Mouse (Mus musculus) heart, embryonic 15.5 days (tissue): ENCODE data around the gene Fkbp1a. TPM values are rescaled to one million over a fixed set of nuclear protein-coding genes. Genes with fewer than 3 reads are reported as not detected.
A peak's percentile ranks its signal among the peaks of the same experiment; 100 is the strongest.

Experiments used
- ATAC-seq: fragments of 200-750 bp; cut with Nextera tagmentation; replicated peaks from 2 replicates; pipeline ENCODE4 v1.8.0; 2017; ENCODE audit warnings: low read depth, moderate TSS enrichment; ENCODE audit not compliant: insufficient number of reproducible peaks, insufficient read depth, low FRiP score
- H3K27ac ChIP-seq: fragments of 300-500 bp; sonication (generic); 2 replicates; pipeline ENCODE4 v1.5.1; 2015; ENCODE audit warnings: mild to moderate bottlenecking, inconsistent platforms
- H3K27me3 ChIP-seq: fragments of 300-500 bp; sonication (generic); 2 replicates; pipeline ENCODE4 v1.6.1; 2015; ENCODE audit warnings: inconsistent platforms
- H3K36me3 ChIP-seq: fragments of 300-500 bp; sonication (generic); 2 replicates; pipeline ENCODE4 v1.6.1; 2015; ENCODE audit warnings: mild to moderate bottlenecking, inconsistent platforms
- H3K4me1 ChIP-seq: fragments of 300-500 bp; sonication (generic); replicated peaks from 2 replicates; pipeline ENCODE4 v1.6.1; 2015; ENCODE audit warnings: inconsistent platforms
- H3K4me2 ChIP-seq: fragments of 300-500 bp; sonication (generic); 2 replicates; pipeline ENCODE4 v1.6.1; 2015; ENCODE audit warnings: inconsistent platforms, mild to moderate bottlenecking, moderate library complexity
- H3K4me3 ChIP-seq: fragments of 300-500 bp; sonication (generic); 2 replicates; pipeline ENCODE4 v1.5.1; 2015; ENCODE audit warnings: mild to moderate bottlenecking, inconsistent platforms
- H3K9ac ChIP-seq: fragments of 300-500 bp; sonication (generic); 2 replicates; pipeline ENCODE4 v1.6.1; 2015; ENCODE audit warnings: mild to moderate bottlenecking, inconsistent platforms
- H3K9me3 ChIP-seq: fragments of 300-500 bp; sonication (generic); replicated peaks from 2 replicates; pipeline ENCODE4 v1.6.1; 2016; ENCODE audit warnings: inconsistent platforms
- WGBS: fragments of 180-500 bp; shearing (Covaris S2); methylation state at CpG from one replicate; pipeline ENCODE4 v1.1.7; 2015; ENCODE audit warnings: mixed read lengths; 5-methylcytosine and 5-hydroxymethylcytosine counted together
- polyA plus RNA-seq: library from polyadenylated mRNA; unstranded; fragments of >200 nt; fragmentation: Nextera tagmentation; extraction: Ambion mirVana; gene quantifications from 2 replicates; pipeline ENCODE4 v1.2.1, GENCODE M21; 2015

Fkbp1a gene
- polyA plus RNA-seq, 1 experiment from 2014 or later: 630 TPM

GRCm38 (mm10) chr2:151528066-151528465 is 14.2 kb upstream of the Fkbp1a start:
- Histone ChIP-seq H3K27me3 (no peaks in the 10 kb centered on the region), H3K4me1 (peaks cover 10% of the 10 kb centered on the region), H3K4me3 (no peak overlapping the region), H3K9ac (no peak overlapping the region), H3K4me2 (no peak overlapping the region), H3K9me3 (no peaks in the 10 kb centered on the region), H3K27ac (no peak overlapping the region), H3K36me3 (no peaks in the 10 kb centered on the region)
- 92% methylated on average over 1 of the region's 1 CpGs for WGBS
- ATAC-seq: no peak

- Histone ChIP-seq H3K9ac (no peak overlapping the region), H3K36me3 (no peaks in the 10 kb centered on the region), H3K4me1 (peaks cover 10% of the 10 kb centered on the region), H3K27ac (no peak overlapping the region), H3K27me3 (no peaks in the 10 kb centered on the region), H3K4me3 (no peak overlapping the region), H3K9me3 (no peaks in the 10 kb centered on the region), H3K4me2 (no peak overlapping the region)
- no peak for ATAC-seq
These were observed 13.1 kb upstream of the Fkbp1a start for GRCm38 (mm10) chr2:151529169-151529568.

DNA sequence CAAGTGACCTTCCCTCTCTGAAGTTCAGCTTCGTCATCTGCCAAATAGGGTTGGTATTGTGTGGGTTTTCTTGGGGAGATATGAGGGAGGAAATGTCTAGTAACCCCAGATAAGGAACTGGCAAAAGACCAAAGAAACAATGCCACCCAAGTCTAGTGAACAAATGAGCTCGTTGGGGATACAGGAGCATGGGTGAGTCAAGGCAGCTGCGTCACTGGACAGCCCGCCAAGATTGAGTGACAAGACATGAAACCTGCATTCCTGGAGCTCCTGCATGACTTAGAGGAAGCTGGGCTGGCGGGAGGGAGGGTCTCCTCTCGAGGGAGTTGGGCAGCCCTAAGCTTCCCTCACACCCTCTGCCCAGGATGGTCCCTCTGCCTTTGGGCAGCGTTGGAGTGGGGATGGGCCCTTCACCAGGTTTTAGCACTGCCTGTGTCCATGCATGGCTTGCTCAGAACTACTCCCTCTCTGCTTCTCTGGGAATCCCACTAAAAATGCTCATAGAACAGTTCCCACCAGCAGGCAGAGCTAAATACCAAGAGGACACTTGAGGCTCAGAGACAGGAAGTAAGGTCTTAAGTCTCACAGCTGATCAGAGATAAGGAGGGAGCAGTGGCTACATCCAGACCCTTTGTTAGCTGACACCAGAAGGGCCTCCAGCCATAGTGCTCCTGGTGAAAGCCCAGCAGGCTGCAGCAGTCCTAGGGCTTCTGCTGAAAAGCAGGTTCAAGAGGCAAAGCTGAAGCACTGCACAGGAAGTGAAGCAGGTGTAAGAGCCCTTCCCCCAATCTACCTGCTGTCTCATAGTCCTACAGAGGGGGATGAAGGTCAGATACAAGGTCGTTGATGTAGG is 11.7 kb upstream of the Fkbp1a start:
- ATAC-seq: peak; percentile 40; the same call in 1 of the 2 replicates
- 30% methylated on average over 8 of the region's 8 CpGs for WGBS
- no peak overlapping the region for H3K9ac ChIP-seq

GRCm38 (mm10) chr2:151533632-151534031 is 8.7 kb upstream of the Fkbp1a start:
- 89% methylated on average over 6 of the region's 6 CpGs for WGBS
- Histone ChIP-seq H3K9ac (no peak overlapping the region), H3K27ac (no peak overlapping the region), H3K27me3 (no peaks in the 10 kb centered on the region), H3K36me3 (no peaks in the 10 kb centered on the region), H3K9me3 (no peaks in the 10 kb centered on the region), H3K4me1 (peaks cover 10% of the 10 kb centered on the region), H3K4me3 (no peak overlapping the region), H3K4me2 (no peak overlapping the region)
- ATAC-seq: no peak

More for the DNA sequence above, 11.7 kb upstream of the Fkbp1a start:
- H3K4me1 ChIP-seq: peaks cover 10% of the 10 kb centered on the region
- no peaks in the 10 kb centered on the region for H3K27me3 ChIP-seq
- H3K27ac ChIP-seq: no peak overlapping the region
- H3K4me2 ChIP-seq: no peak overlapping the region
- H3K9me3 ChIP-seq: no peaks in the 10 kb centered on the region
- no peaks in the 10 kb centered on the region for H3K36me3 ChIP-seq
- H3K4me3 ChIP-seq: no peak overlapping the region

DNA sequence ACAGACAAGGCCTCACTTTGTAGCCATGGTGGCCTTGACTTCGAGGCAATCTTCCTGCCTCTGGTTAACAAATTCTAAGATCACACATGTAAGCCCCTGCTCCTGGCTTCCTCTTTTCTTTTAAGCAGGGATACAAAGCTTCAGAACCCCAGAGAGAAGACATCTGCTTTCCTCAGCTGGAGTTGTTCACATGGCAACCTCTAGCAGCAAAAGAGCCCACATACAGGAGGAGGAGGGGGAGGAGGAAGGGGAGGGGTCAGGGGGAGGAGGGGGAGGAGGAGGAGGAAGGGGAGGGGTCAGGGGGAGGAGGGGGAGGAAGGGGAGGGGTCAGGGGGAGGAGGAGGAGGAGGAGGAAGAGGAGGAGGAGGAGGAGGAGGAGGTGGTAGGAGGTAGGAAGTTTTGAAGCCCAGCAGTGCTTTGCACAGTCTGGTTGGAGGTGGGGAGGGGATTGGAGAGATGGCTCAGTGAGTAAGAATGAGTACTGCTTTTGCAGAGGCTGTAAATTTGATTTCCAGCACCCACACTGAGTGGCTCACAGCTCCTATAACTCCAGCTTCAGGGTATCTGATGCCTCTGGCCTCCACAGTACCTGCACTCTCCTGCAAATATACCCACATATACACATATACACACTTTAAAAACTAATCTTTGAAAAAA is 6.2 kb upstream of the Fkbp1a start:
- Histone ChIP-seq H3K9ac (no peak overlapping the region), H3K4me3 (no peak overlapping the region), H3K27ac (peak overlapping the region; percentile 35), H3K4me1 (peaks cover 1% of the 10 kb centered on the region), H3K9me3 (no peaks in the 10 kb centered on the region), H3K27me3 (no peaks in the 10 kb centered on the region), H3K36me3 (no peaks in the 10 kb centered on the region), H3K4me2 (no peak overlapping the region)
- 53% methylated on average over 1 of the region's 1 CpGs for WGBS
- peak; percentile 40; the same call in 1 of the 2 replicates for ATAC-seq

GRCm38 (mm10) chr2:151536618-151536974 is 5.7 kb upstream of the Fkbp1a start:
- Histone ChIP-seq H3K27ac (peak overlapping the region; percentile 35), H3K9me3 (no peaks in the 10 kb centered on the region), H3K9ac (no peak overlapping the region), H3K27me3 (no peaks in the 10 kb centered on the region), H3K4me2 (no peak overlapping the region), H3K36me3 (no peaks in the 10 kb centered on the region), H3K4me1 (peaks cover 4% of the 10 kb centered on the region; the same call in 1 of the 2 replicates), H3K4me3 (no peak overlapping the region)
- WGBS: 55% methylated on average over 5 of the region's 5 CpGs
- ATAC-seq: no peak

DNA sequence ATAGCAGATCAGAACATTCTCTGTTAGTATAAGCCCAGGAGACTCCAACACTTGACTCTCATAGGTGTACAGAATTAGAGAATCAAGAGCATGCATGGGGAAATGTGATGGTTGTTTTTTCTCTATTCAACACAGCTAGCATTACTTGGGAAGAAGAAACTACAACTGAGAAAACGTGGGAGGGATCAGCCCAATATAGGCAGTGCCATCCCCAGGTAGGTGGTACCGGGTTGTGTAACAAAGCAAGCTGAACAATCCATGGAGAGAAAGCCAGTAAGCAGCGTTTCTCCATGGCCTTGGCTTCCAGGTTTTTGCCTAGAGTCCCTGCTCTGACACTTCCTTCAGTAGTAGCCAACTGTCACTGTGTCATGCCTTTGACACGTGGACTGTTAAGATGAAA is 3.6 kb upstream of the Fkbp1a start:
- Histone ChIP-seq H3K9ac (no peak overlapping the region), H3K4me3 (no peak overlapping the region), H3K4me2 (no peak overlapping the region), H3K4me1 (peaks cover 9% of the 10 kb centered on the region), H3K9me3 (no peaks in the 10 kb centered on the region), H3K27me3 (no peaks in the 10 kb centered on the region), H3K27ac (no peak overlapping the region), H3K36me3 (no peaks in the 10 kb centered on the region)
- no peak for ATAC-seq
- WGBS: 53% methylated on average over 4 of the region's 4 CpGs

- peak overlapping the region; percentile 81 for H3K9ac ChIP-seq
- no peaks in the 10 kb centered on the region for H3K9me3 ChIP-seq
- peak overlapping the region; percentile 77 for H3K4me3 ChIP-seq
- H3K27me3 ChIP-seq: no peaks in the 10 kb centered on the region
- WGBS: under 1% methylated on average over 21 of the region's 21 CpGs
- peak overlapping the region; percentile 73 for H3K4me2 ChIP-seq
- peaks cover 31% of the 10 kb centered on the region for H3K36me3 ChIP-seq
- peak; percentile 27; the same call in 1 of the 2 replicates for ATAC-seq
- peak overlapping the region; percentile 91 for H3K27ac ChIP-seq
- H3K4me1 ChIP-seq: peaks cover 45% of the 10 kb centered on the region
These were observed 996 bp downstream of the Fkbp1a start for GRCm38 (mm10) chr2:151543063-151543895.

DNA sequence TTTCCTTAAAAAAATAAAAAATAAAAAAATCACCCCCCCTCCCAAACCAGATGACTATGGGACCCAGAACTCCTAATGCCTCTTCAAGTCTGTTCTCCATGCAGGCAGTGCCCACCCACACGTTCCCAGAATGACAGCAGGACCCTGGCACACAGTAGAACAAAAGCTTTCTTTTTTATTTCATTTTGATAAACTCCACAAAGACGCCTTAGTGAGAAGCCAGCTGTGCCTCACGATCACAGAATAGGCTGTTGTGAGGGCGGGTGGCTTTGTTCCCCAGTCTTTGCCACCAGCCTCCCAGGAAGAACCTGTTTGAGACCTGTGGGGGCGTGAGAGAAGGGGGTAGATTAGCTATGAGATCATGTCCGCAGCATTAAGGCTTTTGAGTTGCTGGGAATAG is 2.4 kb downstream of the Fkbp1a start:
- Histone ChIP-seq H3K27ac (peak overlapping the region; percentile 91; the same call in 1 of the 2 replicates), H3K4me2 (peak overlapping the region; percentile 73), H3K9me3 (no peaks in the 10 kb centered on the region), H3K4me3 (peak overlapping the region; percentile 77), H3K27me3 (no peaks in the 10 kb centered on the region), H3K4me1 (peaks cover 57% of the 10 kb centered on the region), H3K9ac (no peak overlapping the region), H3K36me3 (peaks cover 38% of the 10 kb centered on the region)
- ATAC-seq: no peak
- WGBS: 35% methylated on average over 6 of the region's 6 CpGs

DNA sequence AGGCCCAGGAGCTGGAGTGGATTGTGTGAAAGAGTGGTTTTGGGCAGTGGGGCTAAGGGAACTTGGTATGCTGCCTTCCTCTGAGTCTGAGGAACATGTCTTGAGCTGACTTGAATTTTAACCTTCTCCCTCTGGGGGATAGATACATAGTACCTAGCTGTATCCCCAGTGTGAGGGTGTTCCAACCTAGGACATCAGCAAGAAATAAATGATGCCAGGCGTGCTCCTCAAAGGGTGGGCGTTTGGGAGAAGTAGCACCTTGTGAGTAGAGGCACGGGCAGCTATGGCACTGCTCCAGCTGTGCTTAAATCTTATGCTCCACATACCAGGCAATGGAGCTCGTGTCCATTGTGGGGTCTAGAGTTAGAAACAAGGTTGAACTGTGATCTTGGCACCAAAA is 4.3 kb downstream of the Fkbp1a start:
- Histone ChIP-seq H3K9ac (no peak overlapping the region), H3K4me3 (no peak overlapping the region), H3K9me3 (no peaks in the 10 kb centered on the region), H3K4me2 (0 out of 2 replicates have a peak overlapping the region, but pooled peaks have one; percentile 73), H3K27ac (no peak overlapping the region), H3K4me1 (peaks cover 69% of the 10 kb centered on the region), H3K27me3 (no peaks in the 10 kb centered on the region), H3K36me3 (peaks cover 42% of the 10 kb centered on the region)
- 78% methylated on average over 4 of the region's 4 CpGs for whole genome bisulfite sequencing
- no peak for ATAC-seq

DNA sequence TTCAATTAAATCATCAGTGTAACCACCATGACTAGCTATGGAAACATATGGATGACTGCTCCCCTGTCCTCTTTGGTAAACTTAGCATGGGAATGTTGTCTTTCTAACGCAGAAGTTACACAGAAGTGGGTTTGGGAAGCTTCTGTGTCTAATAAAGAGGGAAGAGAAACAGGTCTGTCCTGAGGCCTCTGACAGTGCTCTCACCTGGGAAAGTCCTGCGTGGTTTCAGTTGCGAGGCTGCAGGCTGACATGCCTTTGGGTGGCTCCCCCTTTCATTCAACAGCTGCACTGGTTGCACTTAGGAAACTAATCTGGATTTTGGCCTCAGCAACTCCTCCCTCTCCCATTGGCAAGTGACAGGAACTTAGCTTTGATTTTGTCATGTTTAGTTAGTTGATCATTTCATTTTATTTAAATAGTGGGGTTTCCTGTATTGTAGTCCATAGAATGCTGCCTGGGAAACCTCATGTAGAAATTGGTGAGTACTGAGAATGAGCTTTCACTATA is 7.4 kb downstream of the Fkbp1a start:
- no peak overlapping the region for H3K4me3 ChIP-seq
- no peak overlapping the region for H3K9ac ChIP-seq
- no peaks in the 10 kb centered on the region for H3K9me3 ChIP-seq
- no peak overlapping the region for H3K27ac ChIP-seq
- peaks cover 64% of the 10 kb centered on the region for H3K36me3 ChIP-seq
- H3K4me1 ChIP-seq: peaks cover 53% of the 10 kb centered on the region
- WGBS: 68% methylated on average over 3 of the region's 3 CpGs
- no peaks in the 10 kb centered on the region for H3K27me3 ChIP-seq
- ATAC-seq: no peak
- H3K4me2 ChIP-seq: no peak overlapping the region
